Mouse (Mus musculus): ENCODE results near the gene Slc35g1.
"Not testable (repeated sequence)": the region's sequence is repeated elsewhere in the genome, so short reads cannot be mapped to it uniquely, and the experiment has no call there.

The Slc35g1 gene

GRCm38 (mm10) chr19:38387021-38387420 lies 8.8 kb upstream of the Slc35g1 start:
- intact Hi-C loops (cut with DNase I), result not testable (repeated sequence)

- intact Hi-C loops (cut with DNase I), result no loop called here
Observed at GRCm38 (mm10) chr19:38387835-38388234, 7.9 kb upstream of the Slc35g1 start.

- intact Hi-C loops (cut with DNase I), result no loop called here
Observed at GRCm38 (mm10) chr19:38396633-38396970, 822 bp downstream of the Slc35g1 start.

GRCm38 (mm10) chr19:38397004-38397403 lies 1.2 kb downstream of the Slc35g1 start:
- intact Hi-C loops (cut with DNase I), result no loop called here

GRCm38 (mm10) chr19:38398966-38399365 lies 3.2 kb downstream of the Slc35g1 start:
- intact Hi-C loops (cut with DNase I), result no loop called here

- intact Hi-C loops (cut with DNase I), result no loop called here
Observed at GRCm38 (mm10) chr19:38400851-38401250, 5.1 kb downstream of the Slc35g1 start.

GRCm38 (mm10) chr19:38401416-38401815 lies 5.6 kb downstream of the Slc35g1 start:
- intact Hi-C loops (cut with DNase I), result no loop called here

GRCm38 (mm10) chr19:38410357-38411056 lies 14.7 kb downstream of the Slc35g1 start:
- intact Hi-C loops (cut with DNase I), result no loop called here

- intact Hi-C loops (cut with DNase I), result no loop called here
Observed at GRCm38 (mm10) chr19:38413861-38414260, 18.1 kb downstream of the Slc35g1 start.

- intact Hi-C loops (cut with DNase I), result no loop called here
Observed at GRCm38 (mm10) chr19:38418819-38419423, 23.1 kb downstream of the Slc35g1 start.

- intact Hi-C loops (cut with DNase I), result no loop called here
Observed at GRCm38 (mm10) chr19:38420751-38421295, 25.0 kb downstream of the Slc35g1 start.

- intact Hi-C loops (cut with DNase I), result no loop called here
Observed at GRCm38 (mm10) chr19:38421436-38421835, 25.7 kb downstream of the Slc35g1 start.

GRCm38 (mm10) chr19:38422926-38423325 lies 27.1 kb downstream of the Slc35g1 start:
- intact Hi-C loops (cut with DNase I), result no loop called here

GRCm38 (mm10) chr19:38423884-38424283 lies 28.1 kb downstream of the Slc35g1 start:
- intact Hi-C loops (cut with DNase I), result no loop called here

GRCm38 (mm10) chr19:38424581-38424980 lies 28.8 kb downstream of the Slc35g1 start:
- intact Hi-C loops (cut with DNase I), result no loop called here

GRCm38 (mm10) chr19:38429269-38429668 lies 33.5 kb downstream of the Slc35g1 start:
- intact Hi-C loops (cut with DNase I), result loop anchor here (5.0 kb wide), 2 partner anchors 77 to 348 kb away; no protein-coding TSS in a partner anchor

GRCm38 (mm10) chr19:38430475-38430874 lies 34.7 kb downstream of the Slc35g1 start:
- intact Hi-C loops (cut with DNase I), result loop anchor here (5.0 kb wide), 1 partner anchor 178 kb away; no protein-coding TSS in a partner anchor

GRCm38 (mm10) chr19:38431326-38431725 lies 35.5 kb downstream of the Slc35g1 start:
- intact Hi-C loops (cut with DNase I), result loop anchor here (5.0 kb wide), 1 partner anchor 179 kb away; no protein-coding TSS in a partner anchor

- intact Hi-C loops (cut with DNase I), result loop anchor here (5.0 kb wide), 1 partner anchor 180 kb away; no protein-coding TSS in a partner anchor
Observed at GRCm38 (mm10) chr19:38432021-38432420, 36.2 kb downstream of the Slc35g1 start.

GRCm38 (mm10) chr19:38433381-38433780 lies 37.6 kb downstream of the Slc35g1 start:
- intact Hi-C loops (cut with DNase I), result loop anchor here (5.0 kb wide), 1 partner anchor 181 kb away; no protein-coding TSS in a partner anchor

GRCm38 (mm10) chr19:38435221-38435620 lies 39.4 kb downstream of the Slc35g1 start:
- intact Hi-C loops (cut with DNase I), result no loop called here

- intact Hi-C loops (cut with DNase I), result no loop called here
Observed at GRCm38 (mm10) chr19:38441860-38442259, 46.1 kb downstream of the Slc35g1 start.

Data from adrenal gland (tissue).